Mouse (Mus musculus) lung, embryonic 15.5 days (tissue): ENCODE data around the gene Mapk6. TPM values are rescaled to one million over a fixed set of nuclear protein-coding genes. Genes with fewer than 3 reads are reported as not detected.

Experiments used
- ATAC-seq: fragments of 200-750 bp; cut with Nextera tagmentation; 2 replicates; pipeline ENCODE4 v1.8.0; 2017; ENCODE audit warnings: moderate number of reproducible peaks, borderline replicate concordance; ENCODE audit not compliant: low FRiP score, low TSS enrichment; ENCODE audit errors: extremely low read depth
- H3K27ac ChIP-seq: fragments of 300-500 bp; sonication (generic); 2 replicates; pipeline ENCODE4 v1.5.1; 2015; ENCODE audit warnings: moderate library complexity, mild to moderate bottlenecking, inconsistent platforms
- H3K27me3 ChIP-seq: fragments of 300-500 bp; sonication (generic); 2 replicates; pipeline ENCODE4 v1.6.1; 2015; ENCODE audit warnings: inconsistent platforms
- H3K36me3 ChIP-seq: fragments of 300-500 bp; sonication (generic); 2 replicates; pipeline ENCODE4 v1.6.1; 2015; ENCODE audit warnings: inconsistent platforms
- H3K4me1 ChIP-seq: fragments of 300-500 bp; sonication (generic); 2 replicates; pipeline ENCODE4 v1.6.1; 2015; ENCODE audit warnings: inconsistent platforms
- H3K4me2 ChIP-seq: fragments of 300-500 bp; sonication (generic); 2 replicates; pipeline ENCODE4 v1.6.1; 2015; ENCODE audit warnings: inconsistent platforms, mild to moderate bottlenecking, moderate library complexity
- H3K4me3 ChIP-seq: fragments of 300-500 bp; sonication (generic); 2 replicates; pipeline ENCODE4 v1.5.1; 2015; ENCODE audit warnings: mild to moderate bottlenecking, inconsistent platforms
- H3K9ac ChIP-seq: fragments of 300-500 bp; sonication (generic); 2 replicates; pipeline ENCODE4 v1.6.1; 2015; ENCODE audit warnings: inconsistent platforms
- H3K9me3 ChIP-seq: fragments of 300-500 bp; sonication (generic); 2 replicates; pipeline ENCODE4 v1.6.1; 2016; ENCODE audit warnings: inconsistent platforms
- WGBS: fragments of 180-500 bp; shearing (Covaris S2); methylation state at CpG from one replicate; pipeline ENCODE4 v1.1.7; 2015; 5-methylcytosine and 5-hydroxymethylcytosine counted together
- polyA plus RNA-seq: library from polyadenylated mRNA; unstranded; fragments of >200 nt; fragmentation: Nextera tagmentation; extraction: Ambion mirVana; gene quantifications from 2 replicates; pipeline ENCODE4 v1.2.1, GENCODE M21; 2015

Mapk6 gene
- polyA plus RNA-seq, 1 experiment from 2014 or later = 49.7 TPM

DNA sequence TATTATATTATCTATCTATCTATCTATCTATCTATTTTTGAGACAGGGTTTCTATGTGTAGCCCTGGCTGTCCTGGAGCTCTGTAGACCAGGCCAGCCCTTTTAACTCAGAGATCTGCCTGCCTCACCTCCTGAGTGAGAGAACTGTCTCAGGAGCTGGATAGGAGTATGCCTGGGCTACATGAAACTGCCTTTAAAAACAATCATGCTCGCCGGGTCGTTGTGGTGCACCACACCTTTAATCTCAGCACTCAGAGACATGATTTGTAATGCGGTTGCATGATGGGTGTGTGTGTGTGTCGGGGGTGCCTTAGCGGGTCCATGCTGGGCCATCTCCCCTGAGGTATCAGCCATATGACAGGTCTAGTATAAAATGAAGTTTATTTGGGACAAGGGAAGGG lies 25.1 kb upstream of the Mapk6 start:
- Histone ChIP-seq H3K4me3 (no peak overlapping the region), H3K4me1 (peaks cover 4% of the 10 kb centered on the region; the same call in 1 of the 2 replicates), H3K36me3 (no peaks in the 10 kb centered on the region), H3K9ac (no peak overlapping the region), H3K27me3 (no peaks in the 10 kb centered on the region), H3K27ac (no peak overlapping the region), H3K9me3 (no peaks in the 10 kb centered on the region), H3K4me2 (no peak overlapping the region)
- WGBS = 63% methylated on average over 6 of the region's 6 CpGs
- ATAC-seq = no peak

DNA sequence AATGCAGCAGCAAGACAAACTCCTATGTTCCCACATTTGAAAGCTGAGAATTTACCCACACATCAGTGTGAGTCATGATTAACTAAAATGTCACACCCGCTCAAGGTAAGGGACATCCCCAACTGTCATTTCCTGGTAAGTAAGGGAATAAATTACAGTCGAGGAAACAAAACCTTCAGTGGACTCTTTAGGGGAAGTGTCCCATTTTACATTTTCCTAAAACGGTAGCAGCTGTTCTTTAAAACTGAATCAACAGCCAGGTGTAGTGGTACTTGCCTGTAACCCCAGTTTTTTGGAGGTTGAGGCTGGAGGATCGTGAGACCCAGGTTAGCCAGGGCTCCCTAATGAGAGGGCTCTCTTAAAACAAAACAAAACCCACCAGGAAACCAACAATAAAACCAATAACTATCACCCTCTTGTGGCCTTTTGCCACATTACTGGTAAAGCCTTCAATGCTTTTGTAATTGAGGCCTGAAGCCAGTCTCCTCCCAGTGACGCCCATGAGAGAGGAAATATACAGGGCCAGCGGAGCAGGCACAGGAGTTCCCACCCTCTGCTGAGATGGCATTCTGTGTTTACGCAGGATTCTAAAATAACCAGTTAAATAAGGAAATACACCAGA lies 24.5 kb upstream of the Mapk6 start:
- no peak overlapping the region for H3K9ac ChIP-seq
- no peaks in the 10 kb centered on the region for H3K27me3 ChIP-seq
- H3K4me2 ChIP-seq = no peak overlapping the region
- peaks cover 4% of the 10 kb centered on the region; the same call in 1 of the 2 replicates for H3K4me1 ChIP-seq
- no peaks in the 10 kb centered on the region for H3K9me3 ChIP-seq
- H3K4me3 ChIP-seq = no peak overlapping the region
- WGBS = 41% methylated on average over 7 of the region's 7 CpGs
- peak; percentile 51; the same call in 1 of the 2 replicates for ATAC-seq
- no peaks in the 10 kb centered on the region for H3K36me3 ChIP-seq
- no peak overlapping the region for H3K27ac ChIP-seq

DNA sequence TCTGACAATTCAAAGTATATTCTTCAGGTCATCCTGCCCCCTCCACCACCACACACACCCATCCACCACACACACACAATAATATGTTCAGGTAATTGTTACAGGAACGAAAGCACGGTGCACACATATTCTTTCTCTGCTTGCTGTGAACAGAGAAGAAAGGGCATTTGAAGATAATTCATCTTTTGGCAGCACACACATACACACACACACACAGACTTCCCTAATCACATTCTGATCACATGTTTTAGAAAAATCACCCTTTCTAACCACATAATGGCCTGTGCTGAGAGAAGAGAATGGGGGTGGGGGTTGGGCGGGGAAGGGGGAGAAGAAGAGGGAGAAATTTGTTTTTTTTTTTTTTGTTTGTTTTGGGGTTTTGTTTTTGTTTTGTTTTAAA lies 22.9 kb upstream of the Mapk6 start:
- no peaks in the 10 kb centered on the region for H3K27me3 ChIP-seq
- WGBS = 89% methylated on average over 3 of the region's 3 CpGs
- no peak overlapping the region for H3K4me3 ChIP-seq
- no peaks in the 10 kb centered on the region for H3K36me3 ChIP-seq
- no peak overlapping the region for H3K27ac ChIP-seq
- peaks cover 4% of the 10 kb centered on the region; the same call in 1 of the 2 replicates for H3K4me1 ChIP-seq
- no peaks in the 10 kb centered on the region for H3K9me3 ChIP-seq
- H3K9ac ChIP-seq = no peak overlapping the region
- no peak overlapping the region for H3K4me2 ChIP-seq
- ATAC-seq = no peak

DNA sequence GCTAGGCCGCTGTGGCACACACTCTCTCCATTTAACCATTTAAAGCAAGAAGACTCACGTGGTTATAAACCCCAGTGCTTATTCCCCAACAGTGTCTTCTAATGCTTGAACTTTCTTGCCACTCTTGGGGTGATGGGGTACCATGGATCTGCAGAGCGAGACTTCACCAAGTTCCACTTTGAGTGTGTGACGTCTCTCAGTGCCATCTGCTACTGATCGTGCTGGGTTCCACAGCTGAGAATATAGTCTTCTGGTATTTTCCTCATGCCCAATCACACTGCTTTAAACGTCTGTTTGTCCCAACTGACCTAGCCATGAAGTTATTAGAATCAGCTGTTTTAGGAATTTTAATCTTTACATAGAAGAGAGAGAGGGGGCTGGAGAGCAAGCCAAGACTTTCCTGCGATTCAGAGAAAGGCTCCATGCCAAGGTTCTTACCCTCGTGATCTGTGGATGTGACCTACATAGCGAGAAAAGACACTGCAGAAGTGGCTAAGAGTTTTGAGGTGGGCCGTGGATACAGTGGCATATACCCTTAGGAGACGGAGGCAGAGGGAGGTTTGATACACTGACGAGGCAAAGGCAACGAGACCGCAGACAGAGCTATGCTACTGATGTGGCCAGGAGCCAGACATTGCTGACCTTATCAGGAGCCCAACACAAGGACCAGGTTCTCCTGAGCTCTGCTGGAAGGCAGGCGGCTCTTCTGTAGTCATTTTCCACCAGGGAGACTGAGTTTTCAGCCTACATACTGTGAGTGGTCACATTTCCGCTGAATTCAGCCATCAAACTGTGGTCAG lies 21.2 kb upstream of the Mapk6 start:
- 57% methylated on average over 16 of the region's 16 CpGs for WGBS
- Histone ChIP-seq H3K27me3 (no peaks in the 10 kb centered on the region), H3K4me3 (no peak overlapping the region), H3K9me3 (no peaks in the 10 kb centered on the region), H3K9ac (no peak overlapping the region), H3K36me3 (no peaks in the 10 kb centered on the region), H3K4me2 (no peak overlapping the region), H3K27ac (no peak overlapping the region), H3K4me1 (peaks cover 3% of the 10 kb centered on the region; the same call in 1 of the 2 replicates)
- no peak for ATAC-seq

DNA sequence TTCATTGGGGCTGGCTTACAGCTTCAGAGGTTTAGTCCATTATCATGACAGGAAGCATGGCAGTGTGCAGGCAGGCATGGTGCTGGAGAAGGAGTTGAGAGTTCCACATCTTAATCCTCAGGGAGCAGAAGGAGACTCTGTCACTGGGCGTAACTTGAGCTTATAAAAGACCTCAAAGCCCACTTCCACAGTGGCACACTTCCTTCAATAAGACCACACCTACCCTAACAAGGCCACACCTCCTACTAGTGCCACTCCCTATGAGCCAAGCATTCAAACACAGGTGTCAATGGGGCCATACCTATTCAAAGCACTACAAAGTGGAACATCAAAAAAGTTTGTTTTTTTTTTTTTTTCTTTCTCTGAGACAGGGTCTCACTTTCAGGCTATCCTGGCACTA lies 19.9 kb upstream of the Mapk6 start:
- Histone ChIP-seq H3K9me3 (no peaks in the 10 kb centered on the region), H3K4me1 (no peaks in the 10 kb centered on the region; the same call in 1 of the 2 replicates), H3K27ac (no peak overlapping the region), H3K27me3 (no peaks in the 10 kb centered on the region), H3K4me2 (no peak overlapping the region), H3K4me3 (no peak overlapping the region), H3K36me3 (no peaks in the 10 kb centered on the region), H3K9ac (no peak overlapping the region)
- 89% methylated on average over 1 of the region's 1 CpGs for WGBS
- no peak for ATAC-seq

DNA sequence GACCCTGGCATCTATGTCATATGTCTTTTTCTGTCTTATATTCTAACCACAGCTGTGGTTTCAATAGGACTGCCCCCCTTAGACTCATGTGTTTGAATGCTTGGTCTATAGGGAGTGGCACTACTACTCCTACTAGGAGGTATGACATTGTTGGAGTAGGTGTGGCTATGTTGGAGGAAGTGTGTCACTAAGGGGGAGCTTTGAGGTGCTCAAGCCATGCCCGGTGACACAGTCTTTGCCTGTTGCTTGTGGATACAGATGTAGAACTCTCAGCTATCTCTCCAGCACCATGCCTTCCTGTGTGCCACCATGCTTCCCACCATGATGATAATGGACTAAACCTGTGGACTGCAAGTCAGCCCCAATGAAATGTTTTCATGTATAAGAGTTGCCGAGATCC lies 19.2 kb upstream of the Mapk6 start:
- Histone ChIP-seq H3K4me1 (no peaks in the 10 kb centered on the region; the same call in 1 of the 2 replicates), H3K36me3 (no peaks in the 10 kb centered on the region), H3K27ac (no peak overlapping the region), H3K4me3 (no peak overlapping the region), H3K4me2 (no peak overlapping the region), H3K27me3 (no peaks in the 10 kb centered on the region), H3K9me3 (no peaks in the 10 kb centered on the region), H3K9ac (no peak overlapping the region)
- 82% methylated on average over 2 of the region's 2 CpGs for WGBS
- no peak for ATAC-seq

DNA sequence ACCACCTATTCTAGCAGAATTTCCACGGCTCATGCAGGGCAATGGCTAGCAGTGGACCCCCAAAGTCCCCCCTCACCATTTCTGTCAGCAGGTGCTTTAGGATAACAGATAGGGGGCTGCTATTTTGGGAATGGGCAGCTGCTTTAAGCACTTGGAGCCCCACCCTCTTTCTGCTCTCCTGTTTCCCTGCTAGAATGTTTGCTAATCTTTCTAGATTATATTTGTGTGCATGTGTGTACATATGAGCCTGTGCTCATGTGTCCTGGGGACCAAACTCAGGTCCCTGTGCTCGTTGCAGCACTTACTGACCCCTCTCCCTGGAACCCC lies 18.4 kb upstream of the Mapk6 start:
- no peaks in the 10 kb centered on the region; the same call in 1 of the 2 replicates for H3K4me1 ChIP-seq
- WGBS = 48% methylated on average over 2 of the region's 2 CpGs
- no peaks in the 10 kb centered on the region for H3K27me3 ChIP-seq
- H3K4me2 ChIP-seq = no peak overlapping the region
- no peak overlapping the region for H3K27ac ChIP-seq
- no peak overlapping the region for H3K9ac ChIP-seq
- H3K9me3 ChIP-seq = no peaks in the 10 kb centered on the region
- no peaks in the 10 kb centered on the region for H3K36me3 ChIP-seq
- no peak for ATAC-seq
- no peak overlapping the region for H3K4me3 ChIP-seq

DNA sequence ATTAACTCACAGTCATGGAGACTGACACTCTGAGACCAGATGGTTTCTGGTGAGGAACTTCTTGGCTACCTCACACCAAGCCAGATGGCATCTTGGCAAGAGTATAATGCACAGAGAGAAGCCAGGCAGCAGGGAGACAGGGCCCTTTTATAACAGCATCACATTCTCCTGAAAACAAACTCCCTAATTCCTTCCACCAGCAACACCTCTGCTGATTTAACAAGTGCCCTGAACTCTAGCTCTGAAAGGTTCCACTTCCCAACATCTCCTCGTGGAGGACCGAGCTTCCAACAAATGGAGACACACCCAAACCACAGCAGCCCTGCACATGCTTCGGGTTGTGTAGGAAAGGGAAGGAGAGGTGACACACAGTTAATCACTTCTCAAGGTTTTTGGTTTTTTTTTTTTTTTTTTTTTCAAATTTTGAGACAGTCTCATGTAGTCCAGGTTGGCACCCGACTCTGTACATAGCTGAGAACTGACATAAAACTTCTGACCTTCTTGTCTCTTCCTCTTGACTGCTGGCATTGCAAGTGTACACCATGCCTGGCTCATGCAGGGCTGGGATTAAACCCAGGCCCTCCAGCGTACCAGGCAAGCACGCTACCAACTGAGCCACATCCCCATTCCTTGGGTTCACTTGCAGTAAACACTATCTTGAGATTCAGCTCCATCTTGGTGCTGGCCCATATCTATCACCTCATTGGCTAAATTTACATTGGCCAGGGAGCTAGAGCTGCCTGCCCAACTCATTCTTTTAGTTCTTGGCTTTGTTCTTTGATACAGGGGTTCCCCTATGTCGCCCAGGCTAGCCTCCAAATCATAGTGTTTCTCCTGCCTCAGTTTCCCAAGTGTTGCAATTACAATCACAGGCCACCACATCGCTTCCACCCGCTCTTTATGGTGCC lies 17.8 kb upstream of the Mapk6 start:
- no peaks in the 10 kb centered on the region for H3K27me3 ChIP-seq
- no peaks in the 10 kb centered on the region; the same call in 1 of the 2 replicates for H3K4me1 ChIP-seq
- H3K9me3 ChIP-seq = no peaks in the 10 kb centered on the region
- H3K36me3 ChIP-seq = no peaks in the 10 kb centered on the region
- H3K4me3 ChIP-seq = no peak overlapping the region
- no peak for ATAC-seq
- no peak overlapping the region for H3K27ac ChIP-seq
- 76% methylated on average over 9 of the region's 9 CpGs for WGBS
- no peak overlapping the region for H3K4me2 ChIP-seq
- H3K9ac ChIP-seq = no peak overlapping the region

DNA sequence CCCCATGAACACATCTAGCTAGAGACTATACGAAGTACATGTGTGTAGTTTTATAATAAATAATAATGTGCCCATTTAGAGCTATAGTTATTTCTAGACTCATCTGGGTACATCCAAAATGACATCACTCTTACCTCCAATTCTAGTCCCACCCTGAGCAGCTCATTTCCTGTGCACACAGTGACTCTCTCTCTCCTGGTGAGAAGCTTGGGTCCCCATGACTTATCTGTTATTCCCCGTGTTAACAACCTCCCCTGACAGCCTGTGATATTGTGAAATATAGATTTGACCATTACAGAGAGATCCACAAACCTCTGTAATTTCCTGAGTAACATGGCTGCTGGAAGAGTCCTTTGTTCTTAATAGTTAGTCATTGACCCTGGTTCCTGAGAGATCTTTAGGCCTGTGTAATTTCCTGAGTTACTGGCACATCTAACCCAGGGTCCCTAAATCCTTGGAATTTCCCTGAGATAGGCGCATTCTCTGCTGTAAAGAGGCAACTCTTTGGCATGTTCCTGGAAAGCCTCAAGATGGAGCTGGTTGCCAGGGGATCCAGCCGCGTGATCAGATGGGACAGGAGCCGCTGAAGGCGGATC lies 16.1 kb upstream of the Mapk6 start:
- H3K9ac ChIP-seq = no peak overlapping the region
- no peaks in the 10 kb centered on the region for H3K36me3 ChIP-seq
- WGBS = 66% methylated on average over 7 of the region's 7 CpGs
- H3K9me3 ChIP-seq = no peaks in the 10 kb centered on the region
- no peak for ATAC-seq
- H3K4me2 ChIP-seq = no peak overlapping the region
- H3K4me3 ChIP-seq = no peak overlapping the region
- no peaks in the 10 kb centered on the region; the same call in 1 of the 2 replicates for H3K4me1 ChIP-seq
- no peaks in the 10 kb centered on the region for H3K27me3 ChIP-seq
- no peak overlapping the region for H3K27ac ChIP-seq

DNA sequence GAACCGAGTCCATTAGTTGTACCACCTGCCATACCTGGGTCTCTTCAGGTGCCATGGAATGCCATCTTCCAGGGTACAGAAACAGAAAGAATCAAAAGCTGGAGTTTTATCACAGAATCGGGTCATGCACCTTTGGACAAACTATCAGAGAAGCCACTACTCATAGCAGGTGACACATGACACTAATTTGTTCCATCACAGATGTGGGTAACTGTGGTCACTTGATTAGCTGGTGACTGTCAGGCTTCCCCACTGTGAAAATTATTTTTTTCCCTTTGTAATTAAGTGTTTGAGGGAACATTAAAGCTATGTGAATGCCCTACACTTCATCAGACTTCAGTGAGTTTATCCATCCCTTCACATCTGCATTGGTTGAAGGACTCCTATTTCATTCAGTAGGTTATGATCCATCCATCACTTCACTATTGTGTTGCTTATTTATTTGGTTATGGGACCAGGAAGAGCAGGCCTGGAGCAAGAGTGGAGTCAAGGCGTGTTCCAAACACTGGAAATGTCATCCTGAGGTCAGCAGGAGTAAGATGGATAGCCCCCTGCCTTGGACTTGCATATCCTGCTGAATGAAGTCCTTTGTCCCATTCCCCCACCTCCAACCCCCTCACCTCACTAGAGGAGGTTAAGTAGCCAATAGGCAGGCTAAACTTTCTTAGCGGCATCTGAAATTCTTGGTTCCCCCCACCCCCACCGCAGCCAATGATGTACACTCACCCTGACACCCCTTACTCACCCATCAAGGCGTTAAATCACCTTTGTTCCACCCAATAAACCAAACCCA lies 14.7 kb upstream of the Mapk6 start:
- H3K4me2 ChIP-seq = no peak overlapping the region
- H3K27ac ChIP-seq = no peak overlapping the region
- 52% methylated on average over 6 of the region's 6 CpGs for WGBS
- no peaks in the 10 kb centered on the region; the same call in 1 of the 2 replicates for H3K4me1 ChIP-seq
- no peaks in the 10 kb centered on the region for H3K27me3 ChIP-seq
- no peaks in the 10 kb centered on the region for H3K9me3 ChIP-seq
- no peak overlapping the region for H3K9ac ChIP-seq
- H3K36me3 ChIP-seq = no peaks in the 10 kb centered on the region
- ATAC-seq = no peak
- H3K4me3 ChIP-seq = no peak overlapping the region

DNA sequence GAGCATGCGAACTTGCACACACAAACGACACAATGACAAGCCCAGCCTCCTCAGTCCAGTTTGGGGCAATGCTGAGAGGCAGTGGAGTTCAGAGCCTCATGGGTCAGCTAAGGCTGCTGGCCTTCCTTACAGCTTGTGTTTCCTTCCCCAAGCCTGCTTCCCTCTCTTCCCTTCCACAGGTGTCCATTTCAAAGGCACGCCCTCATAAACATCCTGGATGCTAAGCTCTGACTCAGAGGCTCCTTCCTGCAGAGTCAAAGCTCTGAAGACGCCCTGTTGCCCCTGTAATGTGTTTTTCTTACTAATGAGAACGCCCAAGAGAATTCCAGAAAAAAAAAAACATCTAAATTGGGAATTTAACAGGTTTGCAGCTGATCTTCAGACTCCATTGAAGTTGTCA lies 13.9 kb upstream of the Mapk6 start:
- H3K27me3 ChIP-seq = no peaks in the 10 kb centered on the region
- no peak overlapping the region for H3K27ac ChIP-seq
- no peaks in the 10 kb centered on the region for H3K9me3 ChIP-seq
- no peak overlapping the region for H3K9ac ChIP-seq
- 58% methylated on average over 5 of the region's 5 CpGs for WGBS
- ATAC-seq = no peak
- no peak overlapping the region for H3K4me2 ChIP-seq
- H3K36me3 ChIP-seq = no peaks in the 10 kb centered on the region
- H3K4me1 ChIP-seq = no peaks in the 10 kb centered on the region; the same call in 1 of the 2 replicates
- no peak overlapping the region for H3K4me3 ChIP-seq
